Mouse (Mus musculus) hindbrain, embryonic 12.5 days (tissue): ENCODE measurements around the gene Arid3a. TPM values are rescaled to one million over a fixed set of nuclear protein-coding genes. Genes with fewer than 3 reads are reported as not detected.

ENCODE experiments used
- ATAC-seq: fragments of 200-750 bp; cut with Nextera tagmentation; 2 replicates; pipeline ENCODE4 v1.8.0; 2017; ENCODE audit warnings: moderate TSS enrichment; ENCODE audit not compliant: low FRiP score
- H3K27ac ChIP-seq: fragments of 300-500 bp; sonication (generic); 2 replicates; pipeline ENCODE4 v1.5.1; 2016; ENCODE audit warnings: mild to moderate bottlenecking
- H3K27me3 ChIP-seq: fragments of 300-500 bp; sonication (generic); 2 replicates; pipeline ENCODE4 v1.6.1; 2016; ENCODE audit warnings: mild to moderate bottlenecking
- H3K36me3 ChIP-seq: fragments of 300-500 bp; sonication (generic); 2 replicates; pipeline ENCODE4 v1.6.1; 2016; ENCODE audit warnings: mild to moderate bottlenecking
- H3K4me1 ChIP-seq: fragments of 300-500 bp; sonication (generic); 2 replicates; pipeline ENCODE4 v1.6.1; 2016
- H3K4me2 ChIP-seq: fragments of 300-500 bp; sonication (generic); replicated peaks from 2 replicates; pipeline ENCODE4 v1.6.1; 2016; ENCODE audit warnings: mild to moderate bottlenecking
- H3K4me3 ChIP-seq: fragments of 300-500 bp; sonication (generic); 2 replicates; pipeline ENCODE4 v1.5.1; 2016; ENCODE audit warnings: mild to moderate bottlenecking
- H3K9ac ChIP-seq: fragments of 300-500 bp; sonication (generic); 2 replicates; pipeline ENCODE4 v1.6.1; 2016; ENCODE audit warnings: mild to moderate bottlenecking, moderate library complexity
- H3K9me3 ChIP-seq: fragments of 300-500 bp; sonication (generic); replicated peaks from 2 replicates; pipeline ENCODE4 v1.6.1; 2016; ENCODE audit warnings: mild to moderate bottlenecking
- WGBS: fragments of 180-500 bp; shearing (Covaris S2); methylation state at CpG from one replicate; pipeline ENCODE4 v1.1.7; 2016; 5-methylcytosine and 5-hydroxymethylcytosine counted together
- polyA plus RNA-seq: library from polyadenylated mRNA; unstranded; fragments of >200 nt; fragmentation: Nextera tagmentation; extraction: Ambion mirVana; gene quantifications from 2 replicates; pipeline ENCODE4 v1.2.1, GENCODE M21; 2016

Arid3a gene
- polyA plus RNA-seq, 1 experiment from 2014 or later = 5.3 TPM

DNA sequence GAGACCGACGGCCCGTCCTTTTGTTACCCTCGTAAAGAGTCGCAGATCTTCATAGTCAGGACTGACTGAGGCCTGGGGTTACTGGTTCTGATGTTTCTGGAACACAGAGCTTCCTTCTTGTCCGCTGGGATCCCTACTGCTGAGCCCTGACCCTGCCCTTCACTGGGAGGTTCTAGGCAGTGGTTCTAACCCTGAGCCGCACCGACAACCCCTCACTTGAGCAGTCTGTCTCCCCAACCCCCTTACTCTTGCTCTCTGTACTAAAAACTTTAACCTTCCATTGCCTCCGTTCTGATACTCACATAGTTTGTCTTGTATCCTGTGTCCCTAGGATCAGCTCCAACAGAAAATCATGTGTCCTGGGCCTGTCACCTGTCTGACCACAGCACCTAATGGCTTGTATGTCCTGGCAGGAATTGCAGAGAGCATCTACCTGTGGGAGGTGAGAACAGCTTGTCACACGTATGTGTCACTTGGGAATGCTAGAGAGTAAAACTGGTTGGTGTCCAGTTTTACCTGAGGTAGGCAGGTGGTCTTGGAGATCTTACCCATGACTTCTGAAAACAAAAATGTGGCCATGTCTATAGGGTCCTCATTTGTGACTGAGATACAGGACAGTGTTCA, 33.9 kb downstream of the Arid3a start:
- H3K4me2 ChIP-seq = peak overlapping the region; percentile 68
- no peaks in the 10 kb centered on the region for H3K9me3 ChIP-seq
- 16% methylated on average over 10 of the region's 10 CpGs for WGBS
- H3K4me3 ChIP-seq = peak overlapping the region; percentile 93
- no peak overlapping the region for H3K27ac ChIP-seq
- ATAC-seq = no peak
- peaks cover 13% of the 10 kb centered on the region for H3K4me1 ChIP-seq
- H3K27me3 ChIP-seq = 0 out of 2 replicates have a peak, but pooled peaks cover 7% of the 10 kb centered on the region
- H3K36me3 ChIP-seq = peaks cover 40% of the 10 kb centered on the region
- peak overlapping the region; percentile 83 for H3K9ac ChIP-seq

DNA sequence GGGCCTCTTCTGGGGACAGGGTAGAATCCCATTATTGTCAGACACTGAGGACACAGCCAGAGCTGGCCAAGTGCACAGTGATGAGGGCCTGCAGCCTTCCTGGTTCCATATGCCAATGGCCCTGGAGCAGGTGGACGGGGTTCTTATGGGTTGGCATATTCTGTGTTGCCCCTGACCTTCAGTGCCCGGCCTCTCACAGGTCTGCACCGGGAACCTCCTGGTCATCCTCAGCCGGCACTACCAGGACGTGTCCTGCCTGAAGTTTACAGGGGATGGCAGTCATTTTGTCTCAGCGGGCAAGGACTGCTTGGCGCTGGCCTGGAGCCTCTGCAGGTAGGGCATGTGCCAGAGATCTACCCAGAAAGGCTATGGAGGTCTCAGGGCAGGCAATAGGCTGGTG, 37.9 kb downstream of the Arid3a start:
- Histone ChIP-seq H3K4me3 (no peak overlapping the region; the same call in 1 of the 2 replicates), H3K27ac (no peak overlapping the region), H3K4me2 (no peak overlapping the region), H3K27me3 (peaks cover 14% of the 10 kb centered on the region), H3K9ac (no peak overlapping the region), H3K9me3 (no peaks in the 10 kb centered on the region), H3K4me1 (peaks cover 9% of the 10 kb centered on the region), H3K36me3 (peaks cover 67% of the 10 kb centered on the region)
- no peak for ATAC-seq
- 94% methylated on average over 7 of the region's 7 CpGs for whole genome bisulfite sequencing

DNA sequence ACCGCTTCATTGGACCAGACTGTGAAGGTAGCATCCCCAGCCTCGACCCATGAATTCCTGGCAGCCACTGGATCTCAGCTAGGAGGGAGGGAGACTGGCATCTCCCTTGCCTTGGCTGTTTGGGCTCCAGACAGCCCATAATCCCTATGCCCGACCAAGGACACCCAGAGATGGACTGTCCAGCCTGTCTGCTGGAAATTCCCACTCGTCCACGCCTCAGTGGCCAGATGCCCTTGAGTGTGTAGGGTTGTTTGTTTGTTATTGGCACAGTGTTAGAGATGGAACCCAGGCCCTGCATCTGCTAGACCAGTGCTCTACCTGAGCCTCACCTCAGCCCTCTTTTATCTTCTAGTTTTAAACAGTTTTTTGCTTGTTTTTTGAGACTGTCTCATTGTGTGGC, 38.5 kb downstream of the Arid3a start:
- Histone ChIP-seq H3K4me2 (no peak overlapping the region), H3K9me3 (no peaks in the 10 kb centered on the region), H3K27ac (no peak overlapping the region), H3K36me3 (peaks cover 67% of the 10 kb centered on the region), H3K9ac (no peak overlapping the region), H3K27me3 (peaks cover 20% of the 10 kb centered on the region), H3K4me3 (no peak overlapping the region), H3K4me1 (peaks cover 9% of the 10 kb centered on the region)
- no peak for ATAC-seq
- WGBS = 92% methylated on average over 5 of the region's 5 CpGs

DNA sequence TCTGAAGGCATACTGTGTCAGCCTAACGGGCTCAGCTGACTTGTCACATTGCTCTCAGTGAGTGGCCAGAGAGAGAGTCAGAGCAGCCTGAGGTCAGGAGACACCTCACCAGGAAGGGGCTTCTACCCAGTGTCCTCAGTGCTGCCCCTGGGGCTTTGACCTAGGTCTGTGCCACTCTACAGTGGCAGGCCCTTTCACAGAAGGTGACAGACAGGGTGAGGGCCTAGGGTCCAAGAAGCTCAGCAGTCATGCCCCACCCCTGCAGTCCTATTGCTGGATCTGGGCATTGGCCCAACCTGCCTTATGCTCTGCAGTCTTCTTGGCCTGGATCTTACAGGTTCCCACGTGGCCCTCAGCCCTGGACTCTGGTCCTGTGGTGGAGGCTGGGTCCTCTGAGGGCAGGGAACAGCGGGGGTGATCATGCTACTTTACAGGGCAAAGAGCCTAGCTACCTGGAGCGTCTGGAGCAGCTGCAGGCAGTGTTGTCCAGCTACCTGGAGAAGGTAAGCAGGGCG, 40.1 kb downstream of the Arid3a start:
- Histone ChIP-seq H3K4me3 (no peak overlapping the region), H3K36me3 (peaks cover 64% of the 10 kb centered on the region), H3K27me3 (peaks cover 36% of the 10 kb centered on the region), H3K27ac (no peak overlapping the region), H3K4me1 (peaks cover 5% of the 10 kb centered on the region), H3K9me3 (no peaks in the 10 kb centered on the region), H3K9ac (no peak overlapping the region), H3K4me2 (no peak overlapping the region)
- WGBS = 93% methylated on average over 5 of the region's 5 CpGs
- ATAC-seq = no peak

DNA sequence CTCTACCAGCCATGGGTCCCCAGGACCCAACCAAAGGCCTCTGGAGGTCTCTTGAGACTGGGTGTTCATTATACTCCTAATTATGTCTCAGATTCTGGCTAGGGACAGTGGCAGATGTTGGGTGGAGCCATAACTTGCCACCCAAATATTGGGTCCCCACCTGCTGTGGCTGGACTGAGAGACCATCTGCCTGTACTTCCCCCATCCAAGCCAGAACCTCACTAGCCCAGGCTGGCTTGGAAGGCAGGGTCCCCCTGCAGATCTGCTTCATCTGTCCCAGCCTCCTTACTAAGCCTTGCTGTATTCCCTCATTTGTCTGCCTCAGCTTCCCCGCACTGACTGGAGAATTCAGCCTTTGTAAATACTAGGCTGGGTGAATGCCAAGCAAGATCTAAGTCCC, 41.3 kb downstream of the Arid3a start:
- no peak for ATAC-seq
- Histone ChIP-seq H3K4me2 (no peak overlapping the region), H3K4me1 (peaks cover 5% of the 10 kb centered on the region), H3K36me3 (peaks cover 53% of the 10 kb centered on the region), H3K9ac (no peak overlapping the region), H3K4me3 (no peak overlapping the region), H3K9me3 (no peaks in the 10 kb centered on the region), H3K27me3 (peaks cover 47% of the 10 kb centered on the region), H3K27ac (no peak overlapping the region)
- WGBS = 95% methylated on average over 1 of the region's 1 CpGs

DNA sequence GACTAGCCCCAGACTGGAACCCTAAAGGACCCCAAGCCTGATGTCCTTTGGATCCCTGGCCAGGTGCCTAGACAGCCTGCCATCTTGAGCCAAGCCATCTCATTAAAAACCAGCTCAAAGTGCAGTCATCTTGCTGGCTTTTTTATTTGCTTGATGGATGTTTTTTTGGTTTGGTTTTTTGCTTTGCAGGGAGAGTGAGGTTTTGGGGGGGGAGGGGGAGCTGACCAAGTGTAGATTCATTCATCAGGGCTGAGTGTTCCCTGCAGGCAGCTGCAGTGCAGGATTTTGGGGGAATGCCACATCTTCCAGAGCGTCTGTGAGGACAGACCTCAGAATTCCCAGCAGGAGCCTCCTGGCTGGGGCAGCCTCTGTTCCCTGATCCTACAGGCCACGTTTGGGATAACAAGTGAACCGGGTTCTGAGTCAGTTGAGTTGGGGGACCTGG, 42.3 kb downstream of the Arid3a start:
- Histone ChIP-seq H3K9me3 (no peaks in the 10 kb centered on the region), H3K4me3 (no peak overlapping the region), H3K4me1 (peaks cover 5% of the 10 kb centered on the region), H3K4me2 (no peak overlapping the region), H3K27ac (no peak overlapping the region), H3K27me3 (peaks cover 50% of the 10 kb centered on the region), H3K36me3 (peaks cover 46% of the 10 kb centered on the region), H3K9ac (no peak overlapping the region)
- ATAC-seq = no peak
- 10% methylated on average over 3 of the region's 3 CpGs for WGBS

DNA sequence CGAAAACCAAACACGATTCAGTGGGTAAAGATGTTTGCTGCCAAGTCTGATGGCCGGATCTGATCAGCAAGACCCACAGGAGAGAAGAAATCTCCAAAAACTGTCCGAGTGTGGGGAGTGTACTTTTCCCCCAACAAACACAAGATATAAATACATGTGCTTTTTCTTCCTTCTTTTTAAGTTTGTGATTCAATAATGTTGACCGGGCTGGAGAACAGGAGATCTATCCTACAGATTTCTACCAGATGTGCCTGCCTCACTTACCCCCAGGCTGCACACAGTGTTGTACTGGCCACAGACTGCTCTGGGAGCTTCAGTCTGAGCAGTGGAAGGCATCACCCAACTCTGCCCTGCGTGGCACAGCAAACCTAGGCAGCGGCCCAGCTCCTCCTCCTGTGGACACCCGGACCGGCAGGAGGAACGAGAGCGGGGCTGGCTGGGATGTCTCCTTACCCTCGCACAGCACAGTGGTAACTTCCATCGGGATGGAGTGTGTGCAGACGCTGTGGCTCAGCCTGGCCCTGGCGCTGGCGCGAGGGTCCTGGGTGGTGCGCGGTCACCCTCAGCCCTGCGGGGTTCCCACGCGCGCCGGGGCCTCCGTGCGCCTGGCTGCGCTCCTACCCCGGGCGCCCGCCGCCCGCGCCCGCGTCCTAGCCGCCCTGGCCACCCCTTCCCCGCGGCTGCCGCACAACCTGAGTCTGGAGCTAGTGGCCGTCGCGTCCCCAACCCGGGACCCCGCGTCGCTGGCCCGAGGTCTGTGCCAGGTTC, 43.8 kb downstream of the Arid3a start, which contains the start of gene Grin3b:
Gene Grin3b (plus strand): TSS at position 301 of the 768 bp plus-strand sequence.
- H3K9ac ChIP-seq = peak within 1 kb of the TSS; percentile 32
- peak within 1 kb of the TSS; percentile 36 for H3K4me3 ChIP-seq
- peaks cover 52% of the 10 kb centered on the region for H3K27me3 ChIP-seq
- H3K9me3 ChIP-seq = no peaks in the 10 kb centered on the region
- H3K27ac ChIP-seq = no peak within 1 kb of the TSS
- ATAC-seq = no peak
- H3K4me1 ChIP-seq = peaks cover 5% of the 10 kb centered on the region
- WGBS = 9% methylated on average over 44 of the region's 47 CpGs
- peak within 1 kb of the TSS; percentile 62 for H3K4me2 ChIP-seq
- peaks cover 42% of the 10 kb centered on the region for H3K36me3 ChIP-seq

DNA sequence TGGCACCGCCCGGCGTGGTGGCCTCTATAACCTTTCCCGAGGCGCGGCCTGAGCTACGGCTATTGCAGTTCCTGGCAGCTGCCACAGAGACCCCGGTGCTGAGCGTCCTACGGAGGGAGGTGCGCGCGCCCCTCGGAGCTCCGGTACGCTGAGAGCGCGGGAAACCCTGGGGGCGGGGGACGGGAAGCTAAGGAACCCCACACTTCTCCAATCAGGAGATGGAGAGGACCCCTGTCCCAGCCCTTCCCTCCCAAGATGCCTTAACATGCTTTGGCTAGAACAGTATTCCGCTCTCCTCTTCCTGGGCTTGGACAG, 44.3 kb downstream of the Arid3a start:
- no peaks in the 10 kb centered on the region for H3K9me3 ChIP-seq
- ATAC-seq = no peak
- peaks cover 52% of the 10 kb centered on the region for H3K27me3 ChIP-seq
- peak overlapping the region; percentile 36 for H3K4me3 ChIP-seq
- H3K36me3 ChIP-seq = peaks cover 42% of the 10 kb centered on the region
- no peak overlapping the region for H3K27ac ChIP-seq
- peaks cover 5% of the 10 kb centered on the region for H3K4me1 ChIP-seq
- H3K4me2 ChIP-seq = peak overlapping the region; percentile 62
- H3K9ac ChIP-seq = peak overlapping the region; percentile 32; the same call in 1 of the 2 replicates
- WGBS = 6% methylated on average over 21 of the region's 21 CpGs

DNA sequence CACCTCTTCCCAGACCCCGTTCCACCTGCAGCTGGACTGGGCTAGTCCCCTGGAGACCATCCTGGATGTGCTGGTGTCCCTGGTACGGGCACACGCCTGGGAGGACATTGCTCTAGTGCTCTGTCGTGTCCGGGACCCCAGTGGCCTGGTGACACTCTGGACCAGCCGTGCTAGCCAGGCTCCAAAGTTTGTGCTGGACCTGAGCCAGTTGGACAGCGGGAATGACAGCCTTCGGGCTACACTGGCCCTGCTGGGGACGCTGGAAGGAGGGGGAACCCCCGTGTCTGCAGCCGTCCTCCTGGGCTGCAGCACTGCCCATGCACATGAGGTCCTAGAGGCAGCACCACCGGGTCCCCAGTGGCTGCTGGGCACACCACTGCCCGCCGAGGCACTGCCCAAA, 46.0 kb downstream of the Arid3a start:
- Histone ChIP-seq H3K4me2 (no peak overlapping the region), H3K4me3 (no peak overlapping the region), H3K9me3 (no peaks in the 10 kb centered on the region), H3K27ac (no peak overlapping the region), H3K36me3 (peaks cover 42% of the 10 kb centered on the region), H3K4me1 (peaks cover 5% of the 10 kb centered on the region), H3K9ac (no peak overlapping the region), H3K27me3 (peaks cover 52% of the 10 kb centered on the region)
- ATAC-seq = no peak
- 63% methylated on average over 14 of the region's 14 CpGs for WGBS

DNA sequence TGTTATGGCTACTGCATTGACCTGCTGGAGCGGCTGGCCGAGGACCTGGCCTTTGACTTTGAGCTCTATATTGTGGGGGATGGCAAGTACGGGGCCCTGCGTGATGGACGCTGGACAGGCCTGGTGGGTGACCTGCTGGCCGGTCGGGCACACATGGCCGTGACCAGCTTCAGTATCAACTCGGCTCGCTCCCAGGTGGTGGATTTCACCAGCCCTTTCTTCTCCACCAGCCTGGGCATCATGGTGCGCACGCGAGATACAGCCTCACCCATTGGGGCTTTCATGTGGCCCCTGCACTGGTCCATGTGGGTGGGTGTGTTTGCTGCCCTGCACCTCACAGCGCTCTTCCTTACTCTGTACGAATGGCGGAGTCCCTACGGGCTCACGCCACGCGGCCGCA, 47.2 kb downstream of the Arid3a start:
- H3K4me3 ChIP-seq = no peak overlapping the region
- peaks cover 5% of the 10 kb centered on the region for H3K4me1 ChIP-seq
- no peak overlapping the region for H3K27ac ChIP-seq
- no peak overlapping the region for H3K4me2 ChIP-seq
- H3K9me3 ChIP-seq = no peaks in the 10 kb centered on the region
- no peak for ATAC-seq
- 90% methylated on average over 21 of the region's 21 CpGs for WGBS
- no peak overlapping the region for H3K9ac ChIP-seq
- peaks cover 48% of the 10 kb centered on the region for H3K36me3 ChIP-seq
- H3K27me3 ChIP-seq = peaks cover 44% of the 10 kb centered on the region

DNA sequence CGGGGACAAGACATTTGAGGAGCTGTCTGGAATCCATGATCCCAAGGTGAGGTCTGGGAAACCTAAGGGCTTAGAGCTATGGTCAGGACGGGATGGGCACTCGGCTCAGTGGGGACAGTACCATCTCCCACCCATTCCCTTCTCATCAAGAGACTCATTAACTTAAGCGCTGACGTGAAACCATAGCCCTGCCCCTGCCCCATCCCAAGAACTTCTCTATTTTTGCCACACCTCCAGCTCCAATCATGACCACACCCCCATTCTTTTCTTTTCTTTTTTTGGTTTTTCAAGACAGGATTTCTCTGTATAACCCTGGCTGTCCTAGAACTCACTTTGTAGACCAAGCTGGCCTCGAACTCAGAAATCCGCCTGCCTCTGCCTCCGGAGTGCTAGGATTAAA, 47.8 kb downstream of the Arid3a start:
- 90% methylated on average over 8 of the region's 8 CpGs for WGBS

DNA sequence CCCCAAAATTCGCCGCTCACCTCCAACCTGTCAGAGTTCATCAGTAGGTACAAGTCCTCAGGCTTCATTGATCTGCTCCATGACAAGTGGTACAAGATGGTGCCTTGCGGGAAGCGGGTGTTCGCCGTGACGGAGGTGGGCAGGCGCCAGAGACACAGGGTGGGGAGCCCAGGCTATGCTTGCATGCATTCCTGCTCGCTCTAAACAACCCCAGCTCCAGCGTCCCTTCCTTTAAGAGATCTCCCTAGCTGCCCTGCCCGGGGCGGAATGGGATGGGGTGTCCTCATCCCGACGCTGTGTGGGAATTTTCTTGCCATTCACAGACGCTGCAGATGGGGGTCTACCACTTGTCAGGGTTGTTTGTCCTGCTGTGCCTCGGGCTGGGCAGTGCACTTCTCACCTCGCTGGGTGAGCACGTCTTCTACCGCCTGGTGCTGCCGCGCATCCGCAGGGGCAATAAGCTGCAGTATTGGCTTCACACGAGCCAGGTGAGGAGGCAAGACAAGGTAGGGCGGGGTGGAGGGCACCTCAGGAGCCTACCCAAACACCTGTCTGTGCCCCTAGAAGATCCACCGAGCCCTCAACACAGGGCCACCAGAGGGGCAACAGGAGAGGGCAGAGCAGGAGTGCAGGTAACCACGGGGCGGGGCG, 49.4 kb downstream of the Arid3a start:
- Histone ChIP-seq H3K27ac (no peak overlapping the region), H3K9ac (no peak overlapping the region), H3K9me3 (no peaks in the 10 kb centered on the region), H3K4me2 (no peak overlapping the region), H3K36me3 (peaks cover 55% of the 10 kb centered on the region), H3K27me3 (peaks cover 23% of the 10 kb centered on the region), H3K4me1 (peaks cover under 1% of the 10 kb centered on the region), H3K4me3 (no peak overlapping the region)
- ATAC-seq = no peak
- WGBS = 90% methylated on average over 25 of the region's 28 CpGs

More for the DNA sequence above, 47.8 kb downstream of the Arid3a start:
- Histone ChIP-seq H3K36me3 (peaks cover 52% of the 10 kb centered on the region), H3K9me3 (no peaks in the 10 kb centered on the region), H3K4me1 (peaks cover 5% of the 10 kb centered on the region), H3K4me2 (no peak overlapping the region), H3K27me3 (peaks cover 39% of the 10 kb centered on the region), H3K9ac (no peak overlapping the region), H3K27ac (no peak overlapping the region), H3K4me3 (no peak overlapping the region)
- no peak for ATAC-seq
